Mouse (Mus musculus) stomach, postnatal 0 days (tissue): ENCODE measurements around the gene B9d2.

ENCODE experiments used
- CTCF ChIP-seq: IDR thresholded peaks from 2 replicates; pipeline ENCODE4 v1.5.1; 2016; ENCODE audit warnings: antibody characterized with exemption, low read depth, mild to moderate bottlenecking, moderate library complexity
- EP300 ChIP-seq: optimal IDR thresholded peaks from 2 replicates; pipeline ENCODE3; 2016; ENCODE audit warnings: antibody characterized with exemption

GRCm38 (mm10) chr7:25639754-25640153 is 40.8 kb upstream of the B9d2 start:
- no peak for TF ChIP-seq CTCF
- no peak for TF ChIP-seq EP300
